Mouse (Mus musculus): Measurements from ENCODE around the gene Rreb1. TPM values are rescaled to one million over a fixed set of nuclear protein-coding genes. Genes with fewer than 3 reads are reported as not detected.

Gene Rreb1
- polyA plus RNA-seq, 1 experiment = 6.0 TPM

GRCm38 (mm10) chr13:37894756-37895155 is 116.6 kb downstream of the Rreb1 start:
- Histone ChIP-seq H3K79me2 (ENCODE audit: control insufficient read depth, insufficient read depth) (no peaks in the 10 kb centered on the region), H3K27me3 (ENCODE audit: control insufficient read depth, insufficient read depth, insufficient read length) (no peaks in the 10 kb centered on the region), H3K36me3 (ENCODE audit: control insufficient read depth, insufficient read depth) (peaks cover 69% of the 10 kb centered on the region), H3K79me3 (ENCODE audit: low read depth) (no peaks in the 10 kb centered on the region), H3ac (ENCODE audit: control insufficient read depth, insufficient read length, low read depth) (no peak overlapping the region), H3K4me3 (ENCODE audit: insufficient read depth, poor library complexity, severe bottlenecking) (no peak overlapping the region)
- no peak for TF ChIP-seq USF1 (IDR thresholded peaks at IDR 0.05; ENCODE audit: low read depth)
- TF ChIP-seq MAX (IDR thresholded peaks at IDR 0.05) = no peak
- no peak for TF ChIP-seq MYOG (IDR thresholded peaks at IDR 0.05; ENCODE audit: control insufficient read depth, extremely low read depth, insufficient read length)
- no peak for TF ChIP-seq FOSL1 (IDR thresholded peaks at IDR 0.05; ENCODE audit: insufficient read depth, low read length, poor library complexity, severe bottlenecking)
- no peak for TF ChIP-seq CEBPB (IDR thresholded peaks at IDR 0.05; ENCODE audit: low read depth)
- TF ChIP-seq MYOD1 (IDR thresholded peaks at IDR 0.05; ENCODE audit: control insufficient read depth, insufficient read length, low read depth) = no peak
- TF ChIP-seq CTCF (IDR thresholded peaks at IDR 0.05; ENCODE audit: control insufficient read depth, insufficient read depth, insufficient read length) = no peak

DNA sequence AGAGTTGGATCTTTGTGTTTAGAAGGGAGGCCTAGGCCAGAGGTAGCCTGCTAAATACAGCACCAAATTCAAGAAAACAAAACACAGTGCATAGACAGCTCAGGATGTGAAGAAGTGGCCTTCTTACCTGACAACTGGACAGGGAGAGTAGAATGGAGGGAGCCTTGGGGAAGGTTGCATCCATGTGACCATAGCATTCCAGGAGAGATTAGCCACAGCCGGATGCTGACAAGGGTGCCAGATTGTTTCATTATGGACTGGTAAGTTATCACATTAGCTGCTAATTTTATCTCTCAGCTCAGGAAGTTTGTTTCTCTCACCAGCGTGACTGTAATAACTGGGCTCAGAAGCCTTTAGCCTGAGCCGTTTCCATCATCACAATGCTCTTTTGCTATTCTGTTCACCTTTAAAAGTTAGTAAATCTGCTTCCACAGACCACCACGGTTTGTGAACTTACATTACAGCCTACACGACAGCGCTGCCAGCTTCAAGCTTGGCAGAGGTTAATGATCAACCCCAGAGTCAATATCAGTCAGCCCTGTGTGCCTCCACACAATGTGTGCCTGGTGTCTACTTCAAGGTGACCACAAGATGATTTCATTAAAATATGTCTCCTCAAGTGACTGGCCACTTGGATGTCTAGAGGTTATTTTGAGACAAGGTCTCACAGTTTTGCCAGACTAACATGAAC is 117.5 kb downstream of the Rreb1 start:
- Histone ChIP-seq H3ac (ENCODE audit: control insufficient read depth, insufficient read length, low read depth) (no peak overlapping the region), H3K4me3 (ENCODE audit: insufficient read depth, poor library complexity, severe bottlenecking) (no peak overlapping the region), H3K27me3 (ENCODE audit: control insufficient read depth, insufficient read depth, insufficient read length) (no peaks in the 10 kb centered on the region), H3K36me3 (ENCODE audit: control insufficient read depth, insufficient read depth) (peaks cover 73% of the 10 kb centered on the region), H3K79me2 (ENCODE audit: control insufficient read depth, insufficient read depth) (no peaks in the 10 kb centered on the region), H3K79me3 (ENCODE audit: low read depth) (no peaks in the 10 kb centered on the region)
- TF ChIP-seq MYOD1 (IDR thresholded peaks at IDR 0.05; ENCODE audit: control insufficient read depth, insufficient read length, low read depth) (no peak), CTCF (IDR thresholded peaks at IDR 0.05; ENCODE audit: control insufficient read depth, insufficient read depth, insufficient read length) (no peak), MAX (IDR thresholded peaks at IDR 0.05) (no peak), MYOG (IDR thresholded peaks at IDR 0.05; ENCODE audit: control insufficient read depth, extremely low read depth, insufficient read length) (no peak), FOSL1 (IDR thresholded peaks at IDR 0.05; ENCODE audit: insufficient read depth, low read length, poor library complexity, severe bottlenecking) (no peak), CEBPB (IDR thresholded peaks at IDR 0.05; ENCODE audit: low read depth) (no peak), USF1 (IDR thresholded peaks at IDR 0.05; ENCODE audit: low read depth) (no peak)

DNA sequence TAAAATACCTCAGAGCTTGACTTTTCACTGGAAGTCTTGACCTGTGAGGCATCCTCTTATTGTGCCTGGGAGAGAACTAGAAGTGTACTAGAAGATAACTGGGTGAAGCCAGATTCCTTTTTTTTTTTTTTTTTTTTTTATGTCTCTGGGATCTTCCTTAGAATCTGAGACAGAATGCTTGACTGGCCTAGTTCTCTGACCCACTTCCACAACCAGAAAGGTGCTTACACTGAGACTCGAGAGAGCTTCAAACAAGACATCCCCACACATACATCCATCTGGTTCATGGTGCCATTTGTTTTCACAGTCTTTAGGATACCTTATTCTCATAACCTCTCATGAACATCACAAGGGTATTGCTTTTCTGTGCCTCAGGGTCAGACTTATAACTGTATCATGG is 118.2 kb downstream of the Rreb1 start:
- H3ac ChIP-seq (ENCODE audit: control insufficient read depth, insufficient read length, low read depth) = no peak overlapping the region
- H3K79me2 ChIP-seq (ENCODE audit: control insufficient read depth, insufficient read depth) = no peaks in the 10 kb centered on the region
- no peak overlapping the region for H3K4me3 ChIP-seq (ENCODE audit: insufficient read depth, poor library complexity, severe bottlenecking)
- peaks cover 75% of the 10 kb centered on the region for H3K36me3 ChIP-seq (ENCODE audit: control insufficient read depth, insufficient read depth)
- TF ChIP-seq FOSL1 (IDR thresholded peaks at IDR 0.05; ENCODE audit: insufficient read depth, low read length, poor library complexity, severe bottlenecking) (no peak), MYOG (IDR thresholded peaks at IDR 0.05; ENCODE audit: control insufficient read depth, extremely low read depth, insufficient read length) (no peak), USF1 (IDR thresholded peaks at IDR 0.05; ENCODE audit: low read depth) (no peak), MYOD1 (IDR thresholded peaks at IDR 0.05; ENCODE audit: control insufficient read depth, insufficient read length, low read depth) (no peak), MAX (IDR thresholded peaks at IDR 0.05) (no peak), CTCF (IDR thresholded peaks at IDR 0.05; ENCODE audit: control insufficient read depth, insufficient read depth, insufficient read length) (no peak), CEBPB (IDR thresholded peaks at IDR 0.05; ENCODE audit: low read depth) (no peak)
- H3K79me3 ChIP-seq (ENCODE audit: low read depth) = no peaks in the 10 kb centered on the region
- no peaks in the 10 kb centered on the region for H3K27me3 ChIP-seq (ENCODE audit: control insufficient read depth, insufficient read depth, insufficient read length)

DNA sequence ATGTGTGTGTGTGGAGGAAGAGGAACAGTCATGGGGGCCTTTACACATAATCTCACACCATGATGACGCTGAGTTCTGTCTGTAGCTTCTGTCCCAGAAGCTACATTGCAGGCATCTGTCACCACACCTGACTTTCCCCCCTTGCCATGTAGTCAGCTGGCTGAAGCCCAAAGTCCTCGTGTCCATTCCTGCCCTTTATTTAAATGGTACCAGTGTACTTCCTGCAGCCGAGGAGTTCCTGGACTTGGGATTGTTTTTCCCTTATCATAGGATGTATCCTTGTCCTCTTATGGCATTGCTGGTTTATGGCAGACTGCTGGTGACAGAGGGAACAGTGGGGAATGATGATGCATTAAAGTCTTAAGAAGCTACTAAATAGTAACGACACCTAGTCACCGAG is 120.6 kb downstream of the Rreb1 start:
- Histone ChIP-seq H3K36me3 (ENCODE audit: control insufficient read depth, insufficient read depth) (peaks cover 65% of the 10 kb centered on the region), H3ac (ENCODE audit: control insufficient read depth, insufficient read length, low read depth) (no peak overlapping the region), H3K27me3 (ENCODE audit: control insufficient read depth, insufficient read depth, insufficient read length) (no peaks in the 10 kb centered on the region), H3K4me3 (ENCODE audit: insufficient read depth, poor library complexity, severe bottlenecking) (no peak overlapping the region), H3K79me3 (ENCODE audit: low read depth) (no peaks in the 10 kb centered on the region), H3K79me2 (ENCODE audit: control insufficient read depth, insufficient read depth) (no peaks in the 10 kb centered on the region)
- TF ChIP-seq CEBPB (IDR thresholded peaks at IDR 0.05; ENCODE audit: low read depth) (no peak), USF1 (IDR thresholded peaks at IDR 0.05; ENCODE audit: low read depth) (no peak)

DNA sequence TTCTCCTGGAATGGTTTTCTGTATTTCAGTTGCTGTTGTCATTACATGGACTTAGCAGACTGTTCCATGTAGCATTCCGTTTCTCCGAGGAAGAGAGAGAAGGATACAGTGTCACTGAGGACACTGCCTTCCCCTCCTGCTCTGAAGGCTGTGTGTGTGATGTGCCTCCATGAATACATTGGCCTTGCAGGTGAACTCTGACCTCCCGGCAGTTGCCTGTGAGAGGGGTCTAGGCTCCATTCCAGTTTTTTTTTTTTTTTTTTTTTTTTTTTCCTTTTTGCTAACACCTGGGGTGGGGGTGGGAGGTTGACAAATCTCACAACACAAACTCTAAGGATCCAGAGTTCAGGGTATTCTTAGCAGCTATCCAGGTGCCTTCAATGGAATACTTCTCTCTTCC is 124.8 kb downstream of the Rreb1 start:
- H3K79me3 ChIP-seq (ENCODE audit: low read depth) = no peaks in the 10 kb centered on the region
- H3K4me3 ChIP-seq (ENCODE audit: insufficient read depth, poor library complexity, severe bottlenecking) = no peak overlapping the region
- no peak overlapping the region for H3ac ChIP-seq (ENCODE audit: control insufficient read depth, insufficient read length, low read depth)
- TF ChIP-seq CEBPB (IDR thresholded peaks at IDR 0.05; ENCODE audit: low read depth) = no peak
- TF ChIP-seq USF1 (IDR thresholded peaks at IDR 0.05; ENCODE audit: low read depth) = no peak
- TF ChIP-seq CTCF (IDR thresholded peaks at IDR 0.05; ENCODE audit: control insufficient read depth, insufficient read depth, insufficient read length) = no peak
- no peak for TF ChIP-seq MYOG (IDR thresholded peaks at IDR 0.05; ENCODE audit: control insufficient read depth, extremely low read depth, insufficient read length)
- no peak for TF ChIP-seq MAX (IDR thresholded peaks at IDR 0.05)
- no peak for TF ChIP-seq MYOD1 (IDR thresholded peaks at IDR 0.05; ENCODE audit: control insufficient read depth, insufficient read length, low read depth)
- no peaks in the 10 kb centered on the region for H3K79me2 ChIP-seq (ENCODE audit: control insufficient read depth, insufficient read depth)
- no peaks in the 10 kb centered on the region for H3K27me3 ChIP-seq (ENCODE audit: control insufficient read depth, insufficient read depth, insufficient read length)
- H3K36me3 ChIP-seq (ENCODE audit: control insufficient read depth, insufficient read depth) = peaks cover 54% of the 10 kb centered on the region

GRCm38 (mm10) chr13:37903476-37903875 is 125.3 kb downstream of the Rreb1 start:
- Histone ChIP-seq H3K4me3 (ENCODE audit: insufficient read depth, poor library complexity, severe bottlenecking) (no peak overlapping the region), H3ac (ENCODE audit: control insufficient read depth, insufficient read length, low read depth) (no peak overlapping the region), H3K79me2 (ENCODE audit: control insufficient read depth, insufficient read depth) (no peaks in the 10 kb centered on the region), H3K36me3 (ENCODE audit: control insufficient read depth, insufficient read depth) (peaks cover 50% of the 10 kb centered on the region), H3K27me3 (ENCODE audit: control insufficient read depth, insufficient read depth, insufficient read length) (no peaks in the 10 kb centered on the region), H3K79me3 (ENCODE audit: low read depth) (no peaks in the 10 kb centered on the region)
- TF ChIP-seq CEBPB (IDR thresholded peaks at IDR 0.05; ENCODE audit: low read depth) = no peak
- TF ChIP-seq MAX (IDR thresholded peaks at IDR 0.05) = no peak
- TF ChIP-seq USF1 (IDR thresholded peaks at IDR 0.05; ENCODE audit: low read depth) = no peak
- TF ChIP-seq FOSL1 (IDR thresholded peaks at IDR 0.05; ENCODE audit: insufficient read depth, low read length, poor library complexity, severe bottlenecking) = no peak
- no peak for TF ChIP-seq MYOD1 (IDR thresholded peaks at IDR 0.05; ENCODE audit: control insufficient read depth, insufficient read length, low read depth)
- TF ChIP-seq CTCF (IDR thresholded peaks at IDR 0.05; ENCODE audit: control insufficient read depth, insufficient read depth, insufficient read length) = no peak
- TF ChIP-seq MYOG (IDR thresholded peaks at IDR 0.05; ENCODE audit: control insufficient read depth, extremely low read depth, insufficient read length) = no peak

Measured in C2C12 (cell line).